Mouse (Mus musculus): ENCODE measurements around the gene Adk. TPM values are rescaled to one million over a fixed set of nuclear protein-coding genes. Genes with fewer than 3 reads are reported as not detected.
"Not testable (repeated sequence)": the region's sequence is repeated elsewhere in the genome, so short reads cannot be mapped to it uniquely, and the experiment has no call there.

The Adk gene
- polyA plus RNA-seq, 1 experiment from 2014 or later, result 79.3 TPM

DNA sequence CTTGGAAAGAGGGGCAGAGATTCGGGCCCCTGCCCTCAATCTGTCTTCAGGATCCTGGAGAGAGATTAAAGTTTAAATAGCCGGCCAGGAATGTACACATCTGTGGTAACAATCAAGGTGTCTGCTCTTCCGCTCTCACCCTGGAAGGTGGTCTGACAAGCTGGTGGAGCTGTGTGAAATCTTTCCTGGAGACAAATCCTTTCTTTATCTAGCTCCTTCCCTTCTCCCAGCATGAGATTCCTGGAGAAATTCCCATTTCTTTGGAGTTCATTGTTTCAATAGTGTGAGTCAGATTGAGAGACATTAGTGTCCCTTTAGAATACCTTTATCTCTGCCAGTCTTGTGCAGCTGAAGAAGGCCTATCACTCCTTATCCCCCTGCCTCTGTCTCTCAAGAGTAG is 36.4 kb downstream of the Adk start:
- 0 out of 2 replicates have a peak, but pooled peaks cover 3% of the 10 kb centered on the region for H3K36me3 ChIP-seq
- no peak overlapping the region for H3K9ac ChIP-seq
- no peak overlapping the region for H3K4me2 ChIP-seq (replicated peaks)
- no peak overlapping the region for H3K4me3 ChIP-seq
- 45% methylated on average over 3 of the region's 3 CpGs for WGBS
- H3K27ac ChIP-seq, result no peak overlapping the region
- H3K27me3 ChIP-seq, result no peaks in the 10 kb centered on the region
- no peak for ATAC-seq (ENCODE audit: low FRiP score)
- no peaks in the 10 kb centered on the region for H3K9me3 ChIP-seq (replicated peaks)
- 0 out of 2 replicates have a peak, but pooled peaks cover 3% of the 10 kb centered on the region for H3K4me1 ChIP-seq

DNA sequence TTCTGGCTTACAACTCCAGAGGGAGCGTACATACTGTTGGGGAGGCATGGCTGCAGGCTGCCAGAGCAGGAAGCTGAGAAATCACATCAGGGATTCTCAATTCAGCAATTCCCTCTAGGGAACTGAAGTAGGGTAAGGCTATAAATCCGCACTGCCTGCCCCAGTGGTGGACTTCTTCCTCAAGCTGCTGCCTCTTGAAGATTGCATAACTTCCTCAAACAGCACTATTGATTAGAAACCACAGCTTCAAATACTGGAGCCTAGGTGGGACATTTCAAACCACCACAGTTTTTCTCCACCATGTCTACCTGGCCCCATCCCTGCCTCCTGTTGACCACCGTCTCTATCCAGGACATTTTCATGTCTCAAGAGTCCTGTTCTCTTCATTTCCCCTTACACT is 38.0 kb downstream of the Adk start:
- Histone ChIP-seq H3K27me3 (no peaks in the 10 kb centered on the region), H3K4me2 (replicated peaks) (no peak overlapping the region), H3K9me3 (replicated peaks) (no peaks in the 10 kb centered on the region), H3K4me1 (0 out of 2 replicates have a peak, but pooled peaks cover 3% of the 10 kb centered on the region), H3K4me3 (no peak overlapping the region), H3K9ac (no peak overlapping the region), H3K27ac (no peak overlapping the region), H3K36me3 (0 out of 2 replicates have a peak, but pooled peaks cover 3% of the 10 kb centered on the region)
- ATAC-seq (ENCODE audit: low FRiP score), result no peak
- WGBS, result 90% methylated on average over 3 of the region's 3 CpGs

DNA sequence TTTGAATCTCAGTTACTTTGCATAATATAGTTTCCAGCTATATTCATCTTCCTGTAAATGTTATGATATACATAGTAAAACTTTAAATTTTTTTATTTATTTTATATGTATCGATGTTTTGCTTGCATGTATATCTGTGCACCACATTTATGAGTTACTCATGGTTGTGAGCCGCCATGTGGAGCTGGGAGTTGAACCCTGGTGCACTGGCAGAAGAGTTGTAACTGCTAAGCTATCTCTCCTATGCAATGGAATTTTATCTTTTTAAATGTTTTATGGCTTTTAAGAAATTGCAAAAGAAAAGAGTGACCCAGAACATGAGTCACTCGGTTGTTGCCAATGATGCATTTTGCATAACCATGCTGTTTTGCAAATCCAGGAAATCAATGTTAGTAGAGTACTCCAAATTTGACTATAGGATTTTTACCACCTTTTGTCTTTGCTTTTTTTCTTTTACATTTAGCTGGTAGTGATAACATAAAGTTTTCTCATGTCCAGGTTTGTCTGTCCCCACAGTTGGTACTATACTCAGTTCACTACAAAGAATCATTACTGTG is 38.6 kb downstream of the Adk start:
- no peak overlapping the region for H3K27ac ChIP-seq
- no peaks in the 10 kb centered on the region for H3K27me3 ChIP-seq
- 0 out of 2 replicates have a peak, but pooled peaks cover 3% of the 10 kb centered on the region for H3K36me3 ChIP-seq
- 0 out of 2 replicates have a peak, but pooled peaks cover 3% of the 10 kb centered on the region for H3K4me1 ChIP-seq
- H3K4me2 ChIP-seq (replicated peaks), result no peak overlapping the region
- no peak for ATAC-seq (ENCODE audit: low FRiP score)
- H3K9me3 ChIP-seq (replicated peaks), result no peaks in the 10 kb centered on the region
- WGBS, result 94% methylated on average over 3 of the region's 3 CpGs
- H3K4me3 ChIP-seq, result no peak overlapping the region
- H3K9ac ChIP-seq, result no peak overlapping the region

DNA sequence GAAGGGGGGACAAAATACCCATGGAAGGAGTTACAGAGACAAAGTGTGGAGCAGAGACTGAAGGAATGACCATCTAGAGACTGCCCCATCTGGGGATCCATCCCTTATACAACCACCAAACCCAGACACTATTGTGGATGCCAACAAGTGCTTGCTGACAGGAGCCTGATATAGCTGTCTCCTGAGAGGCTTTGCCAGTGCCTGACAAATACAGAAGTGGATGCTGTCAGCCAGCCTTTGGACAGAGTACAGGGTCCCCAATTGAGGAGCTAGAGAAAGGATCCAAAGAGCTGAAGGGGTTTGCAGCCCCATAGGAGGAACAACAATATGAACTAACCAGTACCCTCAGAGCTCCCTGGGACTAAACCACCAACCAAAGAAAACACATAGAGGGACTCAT is 41.8 kb downstream of the Adk start:
- H3K36me3 ChIP-seq; H3K9me3 ChIP-seq (replicated peaks); H3K4me3 ChIP-seq; H3K27ac ChIP-seq; ATAC-seq (ENCODE audit: low FRiP score); H3K27me3 ChIP-seq; H3K9ac ChIP-seq; H3K4me2 ChIP-seq (replicated peaks); H3K4me1 ChIP-seq: not testable (repeated sequence)

DNA sequence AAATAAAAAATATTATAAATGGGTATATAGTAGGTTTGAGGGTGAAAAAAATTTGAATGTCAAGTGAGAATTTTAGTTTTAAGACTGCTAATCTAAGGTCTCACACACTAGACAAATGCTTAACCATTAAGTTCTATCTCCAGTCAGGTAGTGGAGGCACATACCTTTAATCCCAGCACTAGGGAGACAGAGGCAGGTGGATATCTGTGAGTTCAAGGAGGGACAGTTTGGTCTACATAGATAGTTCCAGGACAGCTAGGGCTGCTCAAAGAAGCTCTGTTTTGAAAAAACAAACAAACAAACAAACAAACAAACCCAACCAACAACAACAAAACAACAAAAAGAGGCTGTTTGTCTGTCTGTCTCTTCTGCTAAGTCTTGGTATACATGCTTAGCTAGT is 43.9 kb downstream of the Adk start:
- no peaks in the 10 kb centered on the region for H3K4me1 ChIP-seq
- H3K9ac ChIP-seq, result no peak overlapping the region
- no peak overlapping the region for H3K4me2 ChIP-seq (replicated peaks)
- no peak for ATAC-seq (ENCODE audit: low FRiP score)
- H3K4me3 ChIP-seq, result no peak overlapping the region
- H3K9me3 ChIP-seq (replicated peaks), result no peaks in the 10 kb centered on the region
- no peaks in the 10 kb centered on the region for H3K27me3 ChIP-seq
- no peak overlapping the region for H3K27ac ChIP-seq
- 0 out of 2 replicates have a peak, but pooled peaks cover 3% of the 10 kb centered on the region for H3K36me3 ChIP-seq

DNA sequence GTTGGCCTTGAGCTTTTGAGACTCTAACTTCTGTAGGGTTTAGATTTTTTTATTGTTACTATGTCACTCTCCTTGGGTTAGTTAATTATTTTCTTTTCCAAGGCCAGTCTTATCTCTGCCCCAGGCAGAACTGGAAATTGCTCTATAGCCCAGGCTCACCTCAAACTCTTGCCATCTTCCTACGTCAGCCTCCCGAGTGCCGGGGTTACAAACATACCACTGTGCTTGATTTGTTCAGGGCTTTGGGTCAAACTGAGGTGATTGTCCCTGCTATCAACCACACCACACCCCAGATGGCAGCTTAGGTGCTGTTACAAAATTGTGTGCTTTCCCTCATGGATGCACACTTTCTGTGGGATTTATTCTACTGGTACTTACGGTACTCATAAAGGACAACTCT is 44.3 kb downstream of the Adk start:
- Histone ChIP-seq H3K9ac (no peak overlapping the region), H3K36me3 (0 out of 2 replicates have a peak, but pooled peaks cover 3% of the 10 kb centered on the region), H3K9me3 (replicated peaks) (no peaks in the 10 kb centered on the region), H3K4me3 (no peak overlapping the region), H3K27me3 (no peaks in the 10 kb centered on the region), H3K27ac (no peak overlapping the region), H3K4me2 (replicated peaks) (no peak overlapping the region), H3K4me1 (peaks cover 3% of the 10 kb centered on the region; the same call in 1 of the 2 replicates)
- WGBS, result 82% methylated on average over 4 of the region's 4 CpGs
- ATAC-seq (ENCODE audit: low FRiP score), result no peak

DNA sequence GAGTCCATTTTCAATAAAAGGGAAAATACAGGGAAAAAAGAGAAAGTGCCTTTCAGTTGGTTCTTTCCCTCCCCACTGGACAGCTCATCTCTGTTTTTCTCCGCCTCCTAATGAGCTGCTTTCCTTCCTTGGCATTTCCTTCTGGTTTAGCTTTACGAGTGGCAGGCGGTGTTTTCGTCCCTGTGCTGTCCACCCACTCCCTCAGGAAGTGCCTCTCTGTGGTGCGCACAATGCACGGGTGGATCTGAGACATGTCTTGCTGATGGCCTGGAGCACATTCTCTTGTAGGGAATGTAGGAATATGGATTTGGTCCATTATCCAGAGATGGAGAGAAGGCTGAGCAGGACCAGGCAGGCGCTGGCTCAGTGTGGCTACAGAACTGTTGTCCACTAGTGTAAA is 47.0 kb downstream of the Adk start:
- Histone ChIP-seq H3K9me3 (replicated peaks) (no peaks in the 10 kb centered on the region), H3K36me3 (no peaks in the 10 kb centered on the region), H3K9ac (no peak overlapping the region), H3K27me3 (no peaks in the 10 kb centered on the region), H3K4me2 (replicated peaks) (no peak overlapping the region), H3K4me3 (no peak overlapping the region), H3K4me1 (peaks cover 3% of the 10 kb centered on the region; the same call in 1 of the 2 replicates), H3K27ac (no peak overlapping the region)
- 71% methylated on average over 7 of the region's 7 CpGs for WGBS
- ATAC-seq (ENCODE audit: low FRiP score), result no peak

DNA sequence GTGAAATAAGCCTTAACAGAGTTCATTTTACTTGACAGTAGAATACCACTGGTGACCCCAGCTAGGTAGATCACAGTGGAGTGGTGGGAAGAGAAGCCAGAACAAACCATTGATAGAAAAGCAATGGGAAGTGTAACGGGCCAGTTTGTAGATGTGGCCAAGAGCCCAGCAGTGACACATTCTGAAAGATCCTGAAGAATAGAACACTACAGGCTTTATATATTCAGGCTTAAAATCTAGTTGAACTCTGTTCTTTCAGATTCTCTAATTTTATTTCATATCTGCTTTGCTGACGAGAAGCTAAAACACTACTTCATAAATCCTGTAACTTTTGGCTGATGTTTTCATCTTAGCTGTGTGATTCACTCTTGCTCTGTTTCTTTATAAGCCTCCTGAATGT is 48.5 kb downstream of the Adk start:
- Histone ChIP-seq H3K27me3 (no peaks in the 10 kb centered on the region), H3K4me2 (replicated peaks) (no peak overlapping the region), H3K9ac (no peak overlapping the region), H3K36me3 (no peaks in the 10 kb centered on the region), H3K9me3 (replicated peaks) (no peaks in the 10 kb centered on the region), H3K4me3 (no peak overlapping the region), H3K4me1 (peaks cover 3% of the 10 kb centered on the region; the same call in 1 of the 2 replicates), H3K27ac (no peak overlapping the region)
- ATAC-seq (ENCODE audit: low FRiP score), result no peak
- WGBS, result 86% methylated on average over 2 of the region's 2 CpGs

DNA sequence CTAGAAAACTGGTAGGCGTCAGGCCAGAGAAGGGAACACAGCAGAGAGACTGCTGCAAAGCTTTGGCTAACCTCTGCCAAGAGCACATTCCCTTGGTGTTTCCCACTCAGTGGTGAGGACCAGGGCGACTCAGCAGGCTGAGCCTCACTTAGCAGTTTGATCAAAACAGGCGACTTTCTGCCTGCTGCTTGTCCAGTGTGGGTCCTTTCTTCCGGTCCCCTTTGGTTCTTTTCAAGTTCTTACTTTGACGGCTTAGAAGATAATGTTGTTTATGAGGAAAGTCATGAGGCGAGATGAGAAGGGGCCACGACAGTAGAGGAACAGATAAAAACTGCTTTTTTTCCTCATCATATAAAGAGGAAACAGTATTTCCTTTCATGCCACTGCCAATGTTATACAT is 49.2 kb downstream of the Adk start:
- Histone ChIP-seq H3K36me3 (no peaks in the 10 kb centered on the region), H3K4me2 (replicated peaks) (no peak overlapping the region), H3K4me3 (no peak overlapping the region), H3K27ac (no peak overlapping the region), H3K9ac (no peak overlapping the region), H3K4me1 (peaks cover 3% of the 10 kb centered on the region; the same call in 1 of the 2 replicates), H3K9me3 (replicated peaks) (no peaks in the 10 kb centered on the region), H3K27me3 (no peaks in the 10 kb centered on the region)
- WGBS, result 67% methylated on average over 7 of the region's 7 CpGs
- no peak for ATAC-seq (ENCODE audit: low FRiP score)

DNA sequence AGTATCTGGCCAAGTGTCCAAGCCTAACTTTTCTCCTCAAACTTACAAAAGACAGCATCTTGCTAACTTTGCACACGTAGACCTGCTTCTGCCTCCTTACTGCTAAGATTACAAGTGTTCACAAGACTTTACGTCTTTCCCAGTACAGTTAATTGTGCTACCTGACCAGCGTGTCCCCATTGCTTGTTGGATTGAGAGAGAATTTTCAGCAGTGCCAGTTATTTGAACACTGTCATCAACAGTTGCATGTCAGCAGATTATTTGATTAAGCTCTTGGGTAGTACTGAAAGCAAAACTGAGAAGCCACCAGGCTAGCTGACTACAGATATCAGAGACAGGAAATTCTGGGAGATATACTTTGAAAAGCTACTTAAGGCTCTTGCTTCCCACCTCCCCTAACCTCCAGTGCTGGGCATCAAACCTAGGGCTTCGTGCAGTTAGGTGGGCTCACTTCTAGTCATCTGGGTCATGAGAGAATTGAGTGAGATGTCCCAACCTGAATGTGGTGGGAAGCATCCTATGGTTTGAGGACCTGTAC is 50.4 kb downstream of the Adk start:
- WGBS, result 93% methylated on average over 4 of the region's 4 CpGs
- peaks cover 3% of the 10 kb centered on the region; the same call in 1 of the 2 replicates for H3K4me1 ChIP-seq

DNA sequence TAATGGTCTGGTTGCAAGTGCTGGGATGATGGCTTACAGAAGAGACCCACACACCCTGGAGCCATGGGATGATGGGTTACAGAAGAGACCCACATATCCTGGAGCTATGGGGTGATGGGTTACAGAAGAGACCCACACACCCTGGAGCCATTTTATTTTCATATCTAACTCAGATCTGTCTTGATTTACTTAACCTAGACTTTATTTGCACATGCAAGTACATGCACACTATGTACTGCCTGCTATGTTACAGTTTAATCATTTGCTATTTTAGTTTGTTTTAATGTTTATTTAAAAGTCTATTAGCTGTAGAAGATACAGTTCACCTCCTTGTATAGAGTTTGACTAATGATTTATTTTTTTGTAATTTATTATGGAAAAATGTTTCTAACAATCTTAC is 52.7 kb downstream of the Adk start:
- Histone ChIP-seq H3K9ac (no peak overlapping the region), H3K4me3 (no peak overlapping the region), H3K9me3 (replicated peaks) (no peaks in the 10 kb centered on the region), H3K27me3 (no peaks in the 10 kb centered on the region), H3K4me2 (replicated peaks) (no peak overlapping the region), H3K4me1 (peaks cover 3% of the 10 kb centered on the region; the same call in 1 of the 2 replicates), H3K36me3 (no peaks in the 10 kb centered on the region), H3K27ac (no peak overlapping the region)
- no peak for ATAC-seq (ENCODE audit: low FRiP score)

More for the DNA sequence above, 50.4 kb downstream of the Adk start:
- Histone ChIP-seq H3K4me2 (replicated peaks) (no peak overlapping the region), H3K36me3 (no peaks in the 10 kb centered on the region), H3K27me3 (no peaks in the 10 kb centered on the region), H3K27ac (no peak overlapping the region), H3K9me3 (replicated peaks) (no peaks in the 10 kb centered on the region), H3K9ac (no peak overlapping the region), H3K4me3 (no peak overlapping the region)
- ATAC-seq (ENCODE audit: low FRiP score), result no peak

DNA sequence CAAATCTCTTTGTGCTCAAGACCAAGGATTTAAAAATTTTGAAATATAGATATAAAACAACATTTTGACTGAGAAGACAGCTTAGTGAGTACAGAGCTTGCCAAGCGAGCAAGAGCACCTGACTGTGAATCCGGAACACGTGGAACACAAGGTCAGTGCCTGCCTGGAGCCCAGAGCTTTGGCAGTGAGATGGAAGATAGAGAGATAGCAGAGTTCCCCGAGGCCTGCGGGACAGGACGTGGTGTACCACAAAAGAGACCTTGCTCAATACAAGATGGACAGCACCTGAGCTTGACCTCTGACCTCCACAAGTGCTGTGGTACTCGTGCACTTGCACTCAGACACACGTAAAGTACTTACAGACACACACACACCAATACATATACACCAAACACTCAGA is 54.2 kb downstream of the Adk start:
- no peaks in the 10 kb centered on the region for H3K36me3 ChIP-seq
- WGBS, result 88% methylated on average over 8 of the region's 8 CpGs
- no peak overlapping the region for H3K27ac ChIP-seq
- no peaks in the 10 kb centered on the region; the same call in 1 of the 2 replicates for H3K4me1 ChIP-seq
- no peak overlapping the region for H3K9ac ChIP-seq
- no peaks in the 10 kb centered on the region for H3K27me3 ChIP-seq
- H3K4me3 ChIP-seq, result no peak overlapping the region
- H3K4me2 ChIP-seq (replicated peaks), result no peak overlapping the region
- no peaks in the 10 kb centered on the region for H3K9me3 ChIP-seq (replicated peaks)
- ATAC-seq (ENCODE audit: low FRiP score), result no peak

DNA sequence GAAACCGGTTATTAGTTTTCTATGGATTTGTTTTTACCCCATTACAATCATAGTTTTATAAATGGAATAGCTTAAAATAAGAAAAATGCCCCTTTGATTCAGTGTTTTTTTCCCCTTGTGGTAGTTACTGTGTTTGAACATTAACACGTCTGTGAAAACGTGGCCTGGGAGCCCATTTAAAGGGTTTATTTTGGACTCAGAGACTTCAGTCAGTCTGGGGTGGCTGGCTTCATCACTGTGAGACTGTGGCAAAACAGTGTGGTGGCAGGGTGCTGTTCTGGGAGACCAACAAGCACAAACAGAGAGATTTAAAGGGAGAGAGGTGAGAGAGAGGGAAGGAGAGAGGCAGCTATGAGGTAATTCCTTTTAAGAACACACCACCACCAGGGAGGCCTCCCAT is 55.2 kb downstream of the Adk start:
- Histone ChIP-seq H3K27me3 (no peaks in the 10 kb centered on the region), H3K9me3 (replicated peaks) (no peaks in the 10 kb centered on the region), H3K9ac (no peak overlapping the region), H3K4me1 (no peaks in the 10 kb centered on the region), H3K27ac (no peak overlapping the region), H3K4me3 (no peak overlapping the region), H3K36me3 (no peaks in the 10 kb centered on the region), H3K4me2 (replicated peaks) (no peak overlapping the region)
- 84% methylated on average over 3 of the region's 3 CpGs for WGBS
- no peak for ATAC-seq (ENCODE audit: low FRiP score)
